Mouse (Mus musculus) neural tube, embryonic 13.5 days (tissue): ENCODE results near the gene Gm20388. TPM values are rescaled to one million over a fixed set of nuclear protein-coding genes. Genes with fewer than 3 reads are reported as not detected.
A peak's percentile ranks its signal among the peaks of the same experiment; 100 is the strongest.

Source experiments
- ATAC-seq: fragments of 200-750 bp; cut with Nextera tagmentation; 2 replicates; pipeline ENCODE4 v1.8.0; 2017; ENCODE audit warnings: low read depth, mild to moderate bottlenecking, moderate TSS enrichment, moderate library complexity
- H3K27ac ChIP-seq: fragments of 300-500 bp; sonication (generic); replicated peaks from 2 replicates; pipeline ENCODE4 v1.5.1; 2015; ENCODE audit warnings: moderate library complexity, mild to moderate bottlenecking, inconsistent platforms
- H3K27me3 ChIP-seq: fragments of 300-500 bp; sonication (generic); 2 replicates; pipeline ENCODE4 v1.6.1; 2015; ENCODE audit warnings: mild to moderate bottlenecking, inconsistent platforms
- H3K36me3 ChIP-seq: fragments of 300-500 bp; sonication (generic); 2 replicates; pipeline ENCODE4 v1.6.1; 2015; ENCODE audit warnings: mild to moderate bottlenecking, inconsistent platforms
- H3K4me1 ChIP-seq: fragments of 300-500 bp; sonication (generic); replicated peaks from 2 replicates; pipeline ENCODE4 v1.6.1; 2015; ENCODE audit warnings: inconsistent platforms
- H3K4me2 ChIP-seq: fragments of 300-500 bp; sonication (generic); 2 replicates; pipeline ENCODE4 v1.6.1; 2015; ENCODE audit warnings: inconsistent platforms, mild to moderate bottlenecking, moderate library complexity
- H3K4me3 ChIP-seq: fragments of 300-500 bp; sonication (generic); 2 replicates; pipeline ENCODE4 v1.5.1; 2015; ENCODE audit warnings: mild to moderate bottlenecking, inconsistent platforms
- H3K9ac ChIP-seq: fragments of 300-500 bp; sonication (generic); 2 replicates; pipeline ENCODE4 v1.6.1; 2015; ENCODE audit warnings: moderate library complexity, mild to moderate bottlenecking, inconsistent platforms
- H3K9me3 ChIP-seq: fragments of 300-500 bp; sonication (generic); 2 replicates; pipeline ENCODE4 v1.6.1; 2016; ENCODE audit warnings: inconsistent platforms
- WGBS: fragments of 180-500 bp; shearing (Covaris S2); methylation state at CpG from one replicate; pipeline ENCODE4 v1.1.7; 2015; 5-methylcytosine and 5-hydroxymethylcytosine counted together
- polyA plus RNA-seq: library from polyadenylated mRNA; unstranded; fragments of >200 nt; fragmentation: Nextera tagmentation; extraction: Ambion mirVana; gene quantifications from 2 replicates; pipeline ENCODE4 v1.2.1, GENCODE M21; 2015

Gm20388 gene
- polyA plus RNA-seq, 1 experiment from 2014 or later = 0.27 TPM

DNA sequence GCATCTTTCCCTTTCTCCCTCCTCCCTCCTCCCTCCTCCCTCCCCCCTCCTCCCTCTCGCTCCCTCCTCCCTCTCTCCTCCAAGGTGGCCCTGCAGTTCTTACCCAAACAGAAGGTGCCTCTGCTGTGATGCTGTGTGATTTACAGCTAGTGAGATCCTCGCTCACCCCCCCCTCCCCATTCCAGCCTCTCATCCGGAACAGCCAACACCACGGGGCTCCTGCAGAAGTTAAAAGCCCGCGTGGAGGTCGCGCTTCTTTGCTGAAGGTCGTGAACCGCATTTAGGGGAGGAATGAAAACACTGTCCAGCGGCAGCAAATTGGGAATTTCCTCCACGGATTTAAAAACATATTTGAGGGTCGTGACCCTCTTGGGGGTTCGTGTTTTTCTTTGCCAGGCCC, 937.1 kb downstream of the Gm20388 start:
- no peaks in the 10 kb centered on the region for H3K36me3 ChIP-seq
- ATAC-seq = peak; percentile 43; the same call in 1 of the 2 replicates
- 7% methylated on average over 13 of the region's 14 CpGs for WGBS
- peaks cover 17% of the 10 kb centered on the region for H3K4me1 ChIP-seq
- no peak overlapping the region; the same call in 1 of the 2 replicates for H3K9ac ChIP-seq
- no peak overlapping the region for H3K4me3 ChIP-seq
- H3K9me3 ChIP-seq = no peaks in the 10 kb centered on the region
- peak overlapping the region; percentile 13; the same call in 1 of the 2 replicates for H3K4me2 ChIP-seq
- H3K27me3 ChIP-seq = peaks cover 17% of the 10 kb centered on the region
- no peak overlapping the region for H3K27ac ChIP-seq

DNA sequence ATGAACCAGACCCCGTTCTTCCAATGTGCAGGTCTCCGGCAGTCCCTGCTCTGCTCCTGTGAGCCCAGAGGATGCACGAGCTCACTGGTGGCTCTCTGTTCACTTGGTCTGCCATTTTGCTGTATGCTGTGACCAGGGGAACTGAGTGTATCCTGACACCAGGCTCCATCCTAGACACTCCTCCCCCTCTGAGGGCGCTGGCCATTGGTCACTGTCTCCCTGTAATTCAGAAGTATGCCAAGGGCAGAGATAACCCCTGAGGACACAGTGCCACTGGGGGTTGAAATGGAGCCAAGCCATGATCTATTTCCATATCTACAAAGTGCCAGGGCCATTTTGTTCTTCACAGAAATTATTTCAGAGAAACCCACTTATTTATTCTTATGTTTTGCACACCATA, 937.8 kb downstream of the Gm20388 start:
- Histone ChIP-seq H3K27me3 (peaks cover 17% of the 10 kb centered on the region), H3K4me1 (peaks cover 17% of the 10 kb centered on the region), H3K4me3 (no peak overlapping the region), H3K27ac (no peak overlapping the region), H3K9me3 (no peaks in the 10 kb centered on the region), H3K36me3 (no peaks in the 10 kb centered on the region), H3K9ac (no peak overlapping the region), H3K4me2 (no peak overlapping the region)
- 60% methylated on average over 4 of the region's 4 CpGs for WGBS
- ATAC-seq = no peak

DNA sequence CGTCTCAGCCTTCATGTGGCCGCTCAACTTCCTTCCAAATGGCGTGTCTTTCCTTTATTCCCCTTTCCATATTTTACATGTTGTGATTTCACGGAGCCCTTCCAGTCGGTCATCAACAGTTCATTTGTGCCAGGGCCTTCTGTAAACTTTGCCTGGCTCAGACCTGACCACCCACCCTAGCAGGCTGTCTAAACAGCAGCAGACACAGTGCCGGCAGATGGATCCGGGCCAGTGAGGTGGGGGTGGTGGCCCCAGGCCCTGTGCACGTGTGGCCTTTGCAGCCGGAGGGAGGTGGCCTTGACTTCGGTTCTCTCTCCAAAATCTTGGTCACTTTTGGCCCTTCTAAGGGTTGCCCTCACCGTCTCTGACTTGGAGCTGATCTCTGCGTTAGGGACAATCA, 940.8 kb downstream of the Gm20388 start:
- WGBS = 86% methylated on average over 12 of the region's 12 CpGs
- ATAC-seq = no peak
- no peak overlapping the region for H3K27ac ChIP-seq

DNA sequence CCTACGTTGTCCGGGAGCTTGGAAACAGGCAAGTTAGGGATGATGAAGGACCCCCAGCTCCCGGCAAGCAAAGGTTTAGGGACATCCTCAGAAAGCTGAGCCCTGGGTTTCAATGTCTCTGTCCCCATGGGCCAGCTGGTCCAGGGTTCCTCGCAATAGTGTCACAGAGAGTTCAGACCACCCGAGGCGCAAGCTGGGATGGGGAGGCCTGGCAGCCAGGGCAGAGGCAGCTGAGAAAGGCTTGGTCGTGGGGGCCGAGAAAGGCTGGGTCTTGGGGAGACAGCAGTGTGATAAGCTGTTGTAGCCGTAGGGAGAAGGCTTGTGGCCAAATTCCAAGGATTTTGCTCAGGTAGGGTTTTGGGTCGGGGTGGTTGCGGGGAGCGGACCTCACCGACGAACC, 949.2 kb downstream of the Gm20388 start:
- ATAC-seq = no peak
- H3K4me1 ChIP-seq = no peaks in the 10 kb centered on the region
- H3K4me2 ChIP-seq = no peak overlapping the region
- H3K27me3 ChIP-seq = no peaks in the 10 kb centered on the region
- H3K4me3 ChIP-seq = no peak overlapping the region
- WGBS = 86% methylated on average over 14 of the region's 14 CpGs
- no peak overlapping the region for H3K27ac ChIP-seq
- H3K9ac ChIP-seq = no peak overlapping the region
- no peaks in the 10 kb centered on the region for H3K36me3 ChIP-seq
- H3K9me3 ChIP-seq = no peaks in the 10 kb centered on the region

More for the DNA sequence above, 940.8 kb downstream of the Gm20388 start:
- Histone ChIP-seq H3K36me3 (no peaks in the 10 kb centered on the region), H3K4me3 (no peak overlapping the region), H3K9me3 (no peaks in the 10 kb centered on the region), H3K4me1 (peaks cover 17% of the 10 kb centered on the region), H3K4me2 (no peak overlapping the region), H3K27me3 (peaks cover 8% of the 10 kb centered on the region; the same call in 1 of the 2 replicates), H3K9ac (no peak overlapping the region)

DNA sequence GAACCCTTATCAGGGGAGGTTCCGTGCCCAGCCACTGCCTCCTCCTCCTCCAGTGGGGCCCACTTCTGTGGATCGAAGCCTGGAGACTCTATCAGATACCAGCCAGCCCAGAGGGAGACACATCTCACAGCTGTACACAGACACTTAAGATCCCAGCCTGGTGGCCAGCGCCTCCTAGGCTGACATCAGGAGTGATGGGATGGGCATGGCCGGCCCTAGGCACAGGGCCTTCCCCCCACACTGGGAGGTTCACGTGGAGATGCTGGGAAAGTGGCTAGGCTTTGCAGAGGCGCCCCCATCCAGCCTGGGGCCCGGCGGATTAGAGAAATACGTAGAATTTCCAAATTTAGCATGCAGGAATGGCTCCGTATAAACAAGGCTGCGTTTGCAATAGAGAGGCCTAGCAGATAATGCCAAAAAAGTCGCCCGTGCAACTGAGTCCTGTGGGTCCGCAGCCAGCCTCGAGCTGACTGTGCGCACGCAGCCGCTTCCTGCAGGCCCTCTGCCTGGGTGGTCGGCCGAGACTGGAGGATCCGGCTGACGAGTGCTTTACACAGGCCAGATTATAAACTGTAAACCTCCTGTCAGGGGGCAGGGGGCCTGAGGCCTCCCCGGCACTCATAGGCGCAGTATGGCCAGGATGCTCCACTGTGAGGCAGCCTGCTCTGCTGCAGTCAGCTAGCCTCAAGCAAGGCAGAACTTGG, 949.9 kb downstream of the Gm20388 start:
- Histone ChIP-seq H3K27ac (no peak overlapping the region), H3K4me3 (no peak overlapping the region), H3K27me3 (no peaks in the 10 kb centered on the region), H3K4me2 (no peak overlapping the region), H3K4me1 (no peaks in the 10 kb centered on the region), H3K9me3 (no peaks in the 10 kb centered on the region), H3K9ac (no peak overlapping the region), H3K36me3 (no peaks in the 10 kb centered on the region)
- WGBS = 64% methylated on average over 24 of the region's 24 CpGs
- ATAC-seq = no peak

DNA sequence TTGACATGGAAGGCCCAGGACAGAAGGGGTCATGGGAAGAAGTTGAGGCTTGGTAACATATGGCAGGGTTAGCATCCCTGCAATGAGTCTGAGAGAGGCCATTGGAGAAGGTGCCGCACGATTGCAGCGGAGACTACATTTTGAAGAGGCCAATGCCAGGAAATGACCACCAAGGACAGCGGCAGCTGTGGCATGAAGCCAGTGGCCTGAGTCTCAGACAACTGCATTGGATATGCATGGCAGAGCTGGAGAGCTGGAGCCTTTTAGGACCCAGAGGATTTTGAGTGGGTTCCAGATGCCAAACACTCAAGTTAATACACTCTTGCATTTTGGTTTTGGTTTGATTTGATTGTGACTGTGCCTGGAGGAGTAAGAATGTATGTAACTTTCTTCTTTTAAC, 953.0 kb downstream of the Gm20388 start:
- 83% methylated on average over 4 of the region's 4 CpGs for WGBS
- H3K9ac ChIP-seq = no peak overlapping the region
- H3K36me3 ChIP-seq = no peaks in the 10 kb centered on the region
- no peaks in the 10 kb centered on the region for H3K27me3 ChIP-seq
- H3K27ac ChIP-seq = no peak overlapping the region
- no peaks in the 10 kb centered on the region for H3K4me1 ChIP-seq
- no peak overlapping the region for H3K4me2 ChIP-seq
- ATAC-seq = no peak
- H3K9me3 ChIP-seq = no peaks in the 10 kb centered on the region
- H3K4me3 ChIP-seq = no peak overlapping the region

DNA sequence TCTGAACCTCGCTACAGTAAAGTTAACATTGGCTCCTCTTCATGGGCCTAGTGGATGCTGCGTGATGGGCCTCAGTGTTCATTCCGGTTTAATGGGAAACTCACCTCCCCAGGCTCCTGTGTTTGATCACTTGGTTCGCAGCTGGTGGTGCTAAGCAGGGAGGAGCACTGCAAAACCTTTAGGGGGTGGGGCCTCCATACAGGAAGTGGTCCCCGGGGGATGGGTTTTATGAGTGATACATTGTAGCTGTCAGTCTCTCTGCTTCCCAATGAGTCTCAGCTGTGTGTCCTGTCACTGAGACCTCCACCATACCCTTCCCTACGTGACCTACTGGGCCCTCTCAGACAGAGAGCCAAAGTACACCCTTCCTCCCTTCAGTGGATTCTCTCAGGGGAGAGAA, 956.7 kb downstream of the Gm20388 start:
- Histone ChIP-seq H3K36me3 (no peaks in the 10 kb centered on the region), H3K4me3 (no peak overlapping the region), H3K9ac (no peak overlapping the region), H3K9me3 (no peaks in the 10 kb centered on the region), H3K4me1 (no peaks in the 10 kb centered on the region), H3K27ac (no peak overlapping the region), H3K4me2 (no peak overlapping the region), H3K27me3 (no peaks in the 10 kb centered on the region; the same call in 1 of the 2 replicates)
- ATAC-seq = no peak
- 60% methylated on average over 6 of the region's 6 CpGs for WGBS

DNA sequence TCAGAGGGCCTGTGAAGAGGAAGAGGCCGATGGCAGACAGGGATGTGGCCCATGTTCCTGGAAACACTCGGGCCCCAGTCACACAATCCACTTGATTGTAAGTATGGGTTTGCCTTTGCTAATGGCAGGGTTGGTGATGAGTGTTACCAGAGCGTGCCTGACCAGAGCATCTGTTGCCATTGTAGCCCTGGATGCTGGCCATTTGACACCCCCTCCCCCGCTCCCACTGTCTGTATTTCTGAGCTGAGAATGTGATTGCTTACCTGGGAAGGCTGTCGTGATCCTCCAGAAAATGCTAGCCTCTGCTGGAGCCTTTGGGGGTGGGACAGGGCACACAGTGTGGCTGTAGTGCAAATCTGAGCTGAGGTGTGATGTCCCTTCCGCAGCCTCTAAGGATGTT, 962.0 kb downstream of the Gm20388 start:
- Histone ChIP-seq H3K27me3 (peaks cover 5% of the 10 kb centered on the region; the same call in 1 of the 2 replicates), H3K9ac (no peak overlapping the region), H3K9me3 (no peaks in the 10 kb centered on the region), H3K4me2 (no peak overlapping the region), H3K36me3 (no peaks in the 10 kb centered on the region), H3K4me3 (no peak overlapping the region), H3K27ac (no peak overlapping the region), H3K4me1 (no peaks in the 10 kb centered on the region)
- no peak for ATAC-seq
- WGBS = 82% methylated on average over 6 of the region's 6 CpGs

DNA sequence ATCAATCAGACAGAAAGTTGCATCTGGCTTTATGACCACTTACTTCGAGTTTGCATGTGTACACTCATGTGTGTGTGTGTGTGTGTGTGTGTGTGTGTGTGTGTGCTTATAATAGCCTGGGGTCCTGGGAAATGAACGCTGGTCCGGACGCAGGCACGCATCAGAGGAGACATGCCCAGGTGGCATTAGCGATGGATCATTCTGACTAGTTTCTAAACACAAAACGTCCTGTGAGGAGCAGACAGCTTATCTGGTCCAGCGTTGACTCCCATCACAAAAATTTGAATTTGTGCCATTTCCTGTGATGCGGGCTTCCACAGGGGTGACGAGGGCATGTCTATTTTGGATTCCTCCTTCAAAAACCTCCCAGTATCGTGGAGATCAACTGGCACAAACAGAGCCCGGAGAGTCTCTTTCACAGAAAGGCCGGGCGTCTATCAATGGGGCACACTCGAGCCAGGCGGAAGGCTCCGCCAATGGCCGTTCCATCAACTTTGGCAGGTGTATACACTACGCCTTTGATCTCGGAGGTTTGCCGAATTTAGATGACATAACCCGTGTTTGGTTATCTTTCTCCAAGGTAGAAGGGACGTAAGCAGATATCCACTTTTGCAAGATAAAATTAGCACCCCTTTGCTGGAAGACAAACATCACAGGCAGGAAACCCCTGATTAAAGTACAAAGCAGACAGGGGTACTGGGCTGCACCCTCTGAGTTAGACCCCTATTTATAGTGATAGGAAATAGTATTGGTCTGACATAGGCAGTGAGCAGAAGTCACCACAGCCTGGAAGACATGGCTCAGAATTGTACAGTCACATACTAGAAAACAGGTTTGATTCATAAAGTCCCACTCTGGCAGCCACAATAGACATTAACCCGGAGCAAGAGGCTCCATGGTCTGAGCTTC, 965.6 kb downstream of the Gm20388 start:
- H3K9me3 ChIP-seq = no peaks in the 10 kb centered on the region
- no peaks in the 10 kb centered on the region for H3K36me3 ChIP-seq
- H3K4me1 ChIP-seq = no peaks in the 10 kb centered on the region
- no peak overlapping the region for H3K27ac ChIP-seq
- 86% methylated on average over 24 of the region's 24 CpGs for WGBS
- H3K4me3 ChIP-seq = no peak overlapping the region
- H3K9ac ChIP-seq = no peak overlapping the region
- no peak overlapping the region for H3K4me2 ChIP-seq
- ATAC-seq = no peak
- H3K27me3 ChIP-seq = peaks cover 32% of the 10 kb centered on the region

DNA sequence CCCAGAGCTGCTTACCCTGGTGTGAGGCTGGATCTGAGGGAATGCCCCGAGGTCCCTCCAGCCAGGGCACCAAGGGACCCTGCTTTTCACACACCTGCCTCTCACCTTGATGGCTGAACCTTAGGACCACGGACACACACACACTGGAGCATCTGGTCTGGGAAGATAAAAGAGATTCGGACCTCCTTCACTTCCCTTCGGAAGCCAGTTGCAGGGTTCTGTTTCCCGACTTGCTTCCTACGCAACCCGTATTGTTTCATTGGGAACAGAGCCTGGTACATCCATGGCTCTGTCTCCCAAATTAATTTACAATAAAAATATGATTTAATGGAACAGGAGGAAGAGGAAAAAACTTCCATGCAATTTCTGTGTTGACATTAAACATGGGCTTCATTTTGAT, 966.4 kb downstream of the Gm20388 start:
- no peak overlapping the region for H3K27ac ChIP-seq
- no peak for ATAC-seq
- no peaks in the 10 kb centered on the region for H3K36me3 ChIP-seq
- peaks cover 39% of the 10 kb centered on the region for H3K27me3 ChIP-seq
- H3K4me1 ChIP-seq = no peaks in the 10 kb centered on the region
- 78% methylated on average over 7 of the region's 7 CpGs for WGBS
- no peak overlapping the region for H3K4me3 ChIP-seq
- no peak overlapping the region for H3K4me2 ChIP-seq
- H3K9me3 ChIP-seq = no peaks in the 10 kb centered on the region
- no peak overlapping the region for H3K9ac ChIP-seq

DNA sequence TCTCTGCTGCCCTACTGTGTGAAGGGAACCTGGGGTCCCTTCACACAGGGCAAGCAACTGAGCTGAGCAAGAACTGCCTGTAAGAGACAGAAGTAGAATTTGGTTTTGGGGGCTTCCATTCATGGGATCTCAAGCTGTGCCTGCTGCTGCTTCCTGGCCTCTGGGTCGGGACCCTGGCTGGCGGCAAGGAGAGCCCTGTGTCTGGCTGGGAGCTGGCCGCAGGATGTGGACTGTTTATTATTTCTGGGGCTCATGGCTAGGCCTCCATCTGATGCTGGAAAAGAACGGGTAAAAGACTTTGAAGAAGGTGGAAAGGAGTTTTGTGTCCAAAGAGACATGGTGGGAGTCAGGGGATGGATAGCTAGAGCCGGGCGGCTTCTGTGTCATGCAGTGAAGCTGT, 969.3 kb downstream of the Gm20388 start:
- H3K36me3 ChIP-seq = no peaks in the 10 kb centered on the region

DNA sequence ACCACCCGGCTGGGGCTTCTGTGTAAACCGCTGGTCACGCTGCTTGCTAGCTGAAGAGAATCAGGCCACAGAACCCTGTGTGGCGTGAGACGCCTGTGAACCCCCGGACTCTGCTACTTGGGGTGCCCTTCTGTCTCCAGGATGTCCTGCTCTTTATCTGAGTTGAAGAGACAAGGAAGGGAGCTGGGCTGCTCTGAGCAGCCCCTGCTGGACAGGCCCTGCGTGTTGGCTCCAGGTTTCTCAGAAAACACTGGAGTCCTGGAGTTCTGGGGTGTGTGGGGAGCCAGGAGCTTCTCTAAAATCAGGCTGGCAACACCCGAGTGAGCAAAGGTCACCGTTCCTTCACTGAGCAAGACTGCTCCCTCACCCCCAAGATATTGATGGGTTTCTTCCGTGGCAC, 971.0 kb downstream of the Gm20388 start:
- H3K36me3 ChIP-seq = no peaks in the 10 kb centered on the region
- no peak overlapping the region for H3K4me3 ChIP-seq
- no peak overlapping the region for H3K4me2 ChIP-seq
- H3K27me3 ChIP-seq = peaks cover 82% of the 10 kb centered on the region
- H3K9ac ChIP-seq = no peak overlapping the region
- WGBS = 78% methylated on average over 10 of the region's 10 CpGs
- ATAC-seq = no peak
- H3K4me1 ChIP-seq = peaks cover 17% of the 10 kb centered on the region
- no peak overlapping the region for H3K27ac ChIP-seq
- no peaks in the 10 kb centered on the region for H3K9me3 ChIP-seq

More for the DNA sequence above, 969.3 kb downstream of the Gm20388 start:
- H3K4me2 ChIP-seq = no peak overlapping the region
- no peaks in the 10 kb centered on the region for H3K9me3 ChIP-seq
- no peak for ATAC-seq
- 64% methylated on average over 6 of the region's 6 CpGs for WGBS
- no peak overlapping the region for H3K27ac ChIP-seq
- no peak overlapping the region for H3K9ac ChIP-seq
- H3K4me1 ChIP-seq = peaks cover 15% of the 10 kb centered on the region
- H3K27me3 ChIP-seq = peaks cover 65% of the 10 kb centered on the region
- no peak overlapping the region for H3K4me3 ChIP-seq
